Mouse (Mus musculus) mesoderm, embryonic 11.5 days (tissue): ENCODE measurements around the gene Frmd4b.
"Not testable (repeated sequence)": the region's sequence is repeated elsewhere in the genome, so short reads cannot be mapped to it uniquely, and the experiment has no call there.

Experiments used
- DNase-seq: peaks from one replicate; pipeline ENCODE4 v3.0.0-alpha.2; 2012; ENCODE audit warnings: low read depth, low spot score

Frmd4b gene

GRCm38 (mm10) chr6:97415578-97415977 lies 201.8 kb downstream of the Frmd4b start:
- DNase-seq, result not testable (repeated sequence)

- DNase-seq, result no peak
These were observed 203.9 kb downstream of the Frmd4b start for GRCm38 (mm10) chr6:97413453-97413852.

- DNase-seq, result no peak
These were observed 204.9 kb downstream of the Frmd4b start for GRCm38 (mm10) chr6:97412403-97412802.

GRCm38 (mm10) chr6:97411327-97411726 lies 206.0 kb downstream of the Frmd4b start:
- DNase-seq, result no peak

- DNase-seq, result peak; percentile 51
These were observed 207.7 kb downstream of the Frmd4b start for GRCm38 (mm10) chr6:97409467-97410239.

GRCm38 (mm10) chr6:97407914-97408313 lies 209.4 kb downstream of the Frmd4b start:
- no peak for DNase-seq

GRCm38 (mm10) chr6:97407425-97407824 lies 209.9 kb downstream of the Frmd4b start:
- no peak for DNase-seq

GRCm38 (mm10) chr6:97405311-97405710 lies 212.0 kb downstream of the Frmd4b start:
- peak; percentile 73 for DNase-seq

- DNase-seq, result peak; percentile 68
These were observed 214.4 kb downstream of the Frmd4b start for GRCm38 (mm10) chr6:97402822-97403472.

GRCm38 (mm10) chr6:97400446-97400845 lies 216.9 kb downstream of the Frmd4b start:
- no peak for DNase-seq

- DNase-seq, result no peak
These were observed 219.4 kb downstream of the Frmd4b start for GRCm38 (mm10) chr6:97397935-97398334.

GRCm38 (mm10) chr6:97396957-97397354 lies 220.4 kb downstream of the Frmd4b start:
- no peak for DNase-seq

- DNase-seq, result peak; percentile 72
These were observed 220.9 kb downstream of the Frmd4b start for GRCm38 (mm10) chr6:97396351-97396956.

GRCm38 (mm10) chr6:97395477-97396350 lies 221.6 kb downstream of the Frmd4b start:
- DNase-seq, result peak; percentile 28

- DNase-seq, result no peak
These were observed 222.8 kb downstream of the Frmd4b start for GRCm38 (mm10) chr6:97394473-97395075.

GRCm38 (mm10) chr6:97392912-97393311 lies 224.4 kb downstream of the Frmd4b start:
- DNase-seq, result no peak

GRCm38 (mm10) chr6:97387388-97387787 lies 230.0 kb downstream of the Frmd4b start:
- no peak for DNase-seq

- DNase-seq, result no peak
These were observed 232.4 kb downstream of the Frmd4b start for GRCm38 (mm10) chr6:97384918-97385317.

- DNase-seq, result no peak
These were observed 236.1 kb downstream of the Frmd4b start for GRCm38 (mm10) chr6:97381275-97381674.

- no peak for DNase-seq
These were observed 246.4 kb downstream of the Frmd4b start for GRCm38 (mm10) chr6:97370947-97371346.

GRCm38 (mm10) chr6:97370460-97370859 lies 246.9 kb downstream of the Frmd4b start:
- DNase-seq, result no peak
